Mouse (Mus musculus) B cell, adult (primary cell): Measurements from ENCODE around the gene Gm4133. TPM values are rescaled to one million over a fixed set of nuclear protein-coding genes. Genes with fewer than 3 reads are reported as not detected.

Experiments used
- total RNA-seq: library from RNA; stranded (reverse); gene quantifications from 4 replicates; pipeline ENCODE4 v1.2.4, GENCODE M21; 2023; ENCODE audit not compliant: inconsistent age

Gm4133 gene
- total RNA-seq = not detected in 4 replicates

DNA sequence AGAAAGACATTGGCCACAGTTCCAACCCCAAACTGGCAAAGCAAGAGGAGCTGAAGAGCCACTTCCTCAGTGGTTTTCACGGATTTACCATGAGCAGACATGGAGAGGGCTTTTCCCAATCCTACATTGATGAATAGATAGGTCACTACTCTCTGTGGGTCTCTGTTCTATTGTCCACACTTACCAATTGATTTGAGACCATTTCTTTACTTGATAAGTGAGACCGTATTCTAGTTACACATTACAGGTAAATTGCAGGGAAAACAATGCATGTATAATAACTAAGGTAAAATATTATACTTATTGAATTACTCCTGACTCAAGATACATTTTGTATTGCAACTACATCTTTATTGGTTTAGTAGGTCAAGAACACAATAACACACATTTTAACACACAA, at the start of gene Gm4133:
Gene Gm4133, minus strand, starts transcription at position 101 of the 400 bp plus-strand sequence.

DNA sequence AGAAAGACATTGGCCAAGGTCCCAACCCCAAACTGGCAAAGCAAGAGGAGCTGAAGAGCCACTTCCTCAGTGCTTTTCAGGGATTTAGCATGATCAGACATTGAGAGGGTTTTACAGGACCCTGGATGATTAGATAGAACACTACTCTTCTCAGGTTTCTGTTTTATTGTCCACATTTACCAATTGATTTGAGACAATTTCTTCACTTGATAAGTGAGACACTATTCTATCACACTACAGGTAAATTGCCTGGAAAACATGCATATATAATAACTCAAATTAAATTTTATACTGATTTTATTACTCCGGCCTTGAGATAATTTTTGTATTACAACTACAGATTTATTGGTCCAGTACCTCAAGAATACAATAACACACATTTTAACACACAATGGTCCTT, 41.4 kb upstream of the Gm4133 start, which contains the start of gene Gm5728:
Gene Gm5728, minus strand, starts transcription at position 101 of the 400 bp plus-strand sequence.

Other genes with a start within 250 kb of the Gm4133 start
- gene Vmn1r91, start 234.4 kb downstream of the Gm4133 start, total RNA-seq = not detected in 4 replicates
- not detected in 4 replicates for gene Gm16442, start 211.5 kb downstream of the Gm4133 start, total RNA-seq
- gene Vmn1r93, start 195.0 kb downstream of the Gm4133 start, total RNA-seq = not detected in 4 replicates
- gene Vmn1r94, start 165.7 kb downstream of the Gm4133 start, total RNA-seq = not detected in 4 replicates
- not detected in 4 replicates for gene Vmn1r95, start 140.4 kb downstream of the Gm4133 start, total RNA-seq
- not detected in 4 replicates for gene Gm6164, start 128.5 kb downstream of the Gm4133 start, total RNA-seq
- gene Gm4498, start 100.2 kb downstream of the Gm4133 start, total RNA-seq = not detected in 4 replicates
- gene Gm5890, start 71.2 kb downstream of the Gm4133 start, total RNA-seq = not detected in 4 replicates
- not detected in 4 replicates for gene Gm5728, start 41.3 kb upstream of the Gm4133 start, total RNA-seq
- not detected in 4 replicates for gene Vmn1r100, start 83.9 kb upstream of the Gm4133 start, total RNA-seq
- gene Vmn1r101, start 108.5 kb upstream of the Gm4133 start, total RNA-seq = not detected in 4 replicates
- not detected in 4 replicates for gene Gm10670, start 140.9 kb upstream of the Gm4133 start, total RNA-seq
- not detected in 4 replicates for gene Vmn1r103, start 176.5 kb upstream of the Gm4133 start, total RNA-seq
- gene Vmn1r104, start 199.8 kb upstream of the Gm4133 start, total RNA-seq = not detected in 4 replicates
- not detected in 4 replicates for gene Gm5726, start 211.7 kb upstream of the Gm4133 start, total RNA-seq
- gene Gm4141, start 242.2 kb upstream of the Gm4133 start, total RNA-seq = not detected in 4 replicates